In the genomic region with DNA sequence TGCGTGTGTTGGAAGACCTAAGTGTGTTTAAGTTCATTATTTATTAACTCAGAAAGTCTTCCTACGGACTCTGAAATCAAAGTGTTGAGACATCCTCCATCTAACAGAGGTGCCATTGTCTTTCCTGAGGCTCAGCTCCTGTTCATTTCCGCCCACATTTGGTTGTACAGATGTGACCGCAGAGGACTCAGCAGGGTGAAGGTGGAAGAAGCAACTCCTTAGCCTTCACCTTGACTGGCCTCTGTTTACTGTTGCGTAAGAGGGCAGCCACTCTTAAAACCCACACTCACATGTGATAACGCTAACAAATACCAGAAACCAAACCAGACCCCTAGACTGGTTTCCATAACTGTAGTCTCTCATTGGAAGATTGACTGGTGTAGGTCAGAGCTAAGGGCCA, we compare ENCODE assay signal across 25 mouse cellular contexts. TPM values are rescaled to one million over a fixed set of nuclear protein-coding genes. Genes with fewer than 3 reads are reported as not detected.
DNase-seq lines count a peak whose midpoint lies in the region; ATAC-seq and TF ChIP-seq lines count a peak whose summit lies in the region.
"Had no signal": no experiment of that assay in that cellular context is flagged by ENCODE, and none has a peak within 500 bp of the region (broad histone marks: within the 10 kb centered on the region; RNA-seq: fewer than 3 reads in every experiment).

No protein-coding gene starts in this region.

- TF ChIP-seq CTCF in kidney, adult 2 months (conservative IDR thresholded peaks at IDR 0.05; ENCODE audit: insufficient read depth, insufficient read length, low read depth, low read length), result no peak
- TF ChIP-seq CTCF in ES-Bruce4 (IDR thresholded peaks at IDR 0.05; ENCODE audit: low read depth, low read length), result no peak
- no peak for TF ChIP-seq CTCF in intestine, postnatal 0 days (IDR thresholded peaks at IDR 0.05; ENCODE audit: low read depth)

- peak; percentile 88 for ATAC-seq in intestine, postnatal 0 days
- ATAC-seq: forebrain, embryonic 14.5 days had no signal

- TF ChIP-seq EP300 in ES-Bruce4 (IDR thresholded peaks at IDR 0.05; ENCODE audit: insufficient read depth, low read depth, low read length), result peak; percentile 32; the same call in 1 of the 2 replicates

- H3K9ac ChIP-seq in ES-Bruce4 (ENCODE audit: low read depth, poor library complexity, severe bottlenecking), result no peak overlapping the region
- H3K9ac ChIP-seq in intestine, postnatal 0 days (ENCODE audit: low read depth, low read length), result no peak overlapping the region
- H3K9ac ChIP-seq: hindbrain, embryonic 12.5 days; limb, embryonic 12.5 days; liver, embryonic 13.5 days had no signal

- H3K36me3 ChIP-seq in kidney, adult 2 months (ENCODE audit: control insufficient read depth, insufficient read depth, low read length), result no peaks in the 10 kb centered on the region
- H3K36me3 ChIP-seq in ES-Bruce4 (ENCODE audit: control insufficient read depth, insufficient read depth, low read length, poor library complexity, severe bottlenecking), result no peaks in the 10 kb centered on the region
- no peaks in the 10 kb centered on the region for H3K36me3 ChIP-seq in intestine, postnatal 0 days (ENCODE audit: control insufficient read depth, insufficient read depth)
- H3K36me3 ChIP-seq: hindbrain, embryonic 12.5 days; liver, embryonic 13.5 days had no signal

- 69% methylated on average over 6 of the region's 6 CpGs for WGBS in kidney, adult 2 months
- WGBS in intestine, postnatal 0 days, result 41% methylated on average over 6 of the region's 6 CpGs

- H3K9me3 ChIP-seq in ES-Bruce4 (replicated peaks; ENCODE audit: control insufficient read depth, insufficient read depth, low read length, poor library complexity, severe bottlenecking), result no peaks in the 10 kb centered on the region
- no peaks in the 10 kb centered on the region for H3K9me3 ChIP-seq in intestine, postnatal 0 days (ENCODE audit: control insufficient read depth)
- H3K9me3 ChIP-seq: hindbrain, embryonic 12.5 days; limb, embryonic 12.5 days; liver, embryonic 13.5 days had no signal

- no peaks in the 10 kb centered on the region for H3K27me3 ChIP-seq in kidney, adult 2 months (replicated peaks; ENCODE audit: control insufficient read depth, insufficient read depth, low read length)
- H3K27me3 ChIP-seq in ES-Bruce4 (ENCODE audit: control insufficient read depth, insufficient read depth, low read length, poor library complexity, severe bottlenecking), result no peaks in the 10 kb centered on the region
- no peaks in the 10 kb centered on the region for H3K27me3 ChIP-seq in intestine, postnatal 0 days (replicated peaks; ENCODE audit: control insufficient read depth, insufficient read depth, low read length)
- H3K27me3 ChIP-seq: hindbrain, embryonic 12.5 days; limb, embryonic 12.5 days; liver, embryonic 13.5 days had no signal

- 0 out of 2 replicates have a peak overlapping the region, but pooled peaks have one; percentile 9 for H3K4me2 ChIP-seq in intestine, postnatal 0 days (replicated peaks; ENCODE audit: low read depth)
- H3K4me2 ChIP-seq: hindbrain, embryonic 12.5 days; limb, embryonic 12.5 days; liver, embryonic 13.5 days had no signal

- TF ChIP-seq POLR2A in kidney, adult 2 months (IDR thresholded peaks at IDR 0.05; ENCODE audit: low read depth, low read length), result no peak
- no peak for TF ChIP-seq POLR2A in ES-Bruce4 (IDR thresholded peaks at IDR 0.05; ENCODE audit: insufficient read depth, low read length)

- peak; percentile 21 for DNase-seq in kidney, adult 9 months
- no peak for DNase-seq in kidney, adult 2 months
- peak; percentile 56 for DNase-seq in yolk sac, embryonic 10.5 days (ENCODE audit: low spot score)
- no peak for DNase-seq in layer of hippocampus, adult 8-10 months (ENCODE audit: low spot score in 2 of 2)
- no peak for DNase-seq in thymus, postnatal 0 days (ENCODE audit: low spot score)
- DNase-seq: adrenal gland, postnatal 10 days; cerebellum, adult 8-10 months; cerebellum, postnatal 25 days; gastrocnemius, postnatal 10 days; kidney, adult 18-20 months; kidney, postnatal 4 days; layer of hippocampus, adult 9-11 months; liver, embryonic 13.5 days; lung, adult 2 months; lung, postnatal 14 days; right cerebral cortex, postnatal 25 days; spleen, adult 18-20 months; thymus, adult 2 months; thymus, postnatal 4 days had no signal

- peaks cover 41% of the 10 kb centered on the region for H3K4me1 ChIP-seq in kidney, adult 2 months (ENCODE audit: control insufficient read depth, insufficient read depth, low read length)
- peaks cover 6% of the 10 kb centered on the region for H3K4me1 ChIP-seq in ES-Bruce4 (ENCODE audit: control insufficient read depth, insufficient read depth, low read length)
- peaks cover 16% of the 10 kb centered on the region for H3K4me1 ChIP-seq in intestine, postnatal 0 days (replicated peaks; ENCODE audit: control insufficient read depth, insufficient read depth, low read length)

- no peak overlapping the region for H3K27ac ChIP-seq in kidney, adult 2 months (ENCODE audit: insufficient read depth, low read depth, low read length)
- H3K27ac ChIP-seq in ES-Bruce4 (ENCODE audit: insufficient read depth, low read length), result no peak overlapping the region
- peak overlapping the region; percentile 41 for H3K27ac ChIP-seq in intestine, postnatal 0 days (ENCODE audit: low read depth, low read length)
- H3K27ac ChIP-seq: hindbrain, embryonic 12.5 days; kidney, postnatal 0 days; limb, embryonic 12.5 days; liver, embryonic 13.5 days had no signal

- no peak overlapping the region for H3K4me3 ChIP-seq in kidney, adult 2 months (ENCODE audit: insufficient read depth, low read depth, low read length)
- H3K4me3 ChIP-seq in ES-Bruce4 (ENCODE audit: low read depth, low read length), result no peak overlapping the region
- H3K4me3 ChIP-seq in intestine, postnatal 0 days (ENCODE audit: low read depth, low read length), result no peak overlapping the region
- H3K4me3 ChIP-seq: hindbrain, embryonic 12.5 days; limb, embryonic 12.5 days; liver, embryonic 13.5 days had no signal

RNA-seq across cellular contexts. Expression of gene Myo10, which starts 9.0 kb away (rescaled TPM):
- polyA plus RNA-seq in kidney, adult 2 months (2012; rRNA removed), result 45.4 and 51.9 TPM in 2 replicates
- 166 and 171 TPM in 2 replicates for polyA plus RNA-seq in ES-Bruce4 (2011; ENCODE audit: insufficient read depth, insufficient read length, low read depth, missing spikeins)
- 9.5 and 11.8 TPM in 2 replicates for polyA plus RNA-seq in intestine, postnatal 0 days (2015; fragmentation: Nextera tagmentation; extraction: Ambion mirVana)
- total RNA-seq in layer of hippocampus, adult 8-10 months (2022), result 10 to 100 TPM; 45.9 to 60.5 (median 53.5) TPM
- 14.1 and 16.3 TPM in 2 replicates for polyA plus RNA-seq in thymus, postnatal 0 days (2015; fragmentation: Nextera tagmentation; extraction: Ambion mirVana)

Comparison
In these comparisons a context has a peak if more than half of its experiments do, and no peak if none do; other contexts are left out.
1. DNase-seq: peak in kidney, adult 9 months (single experiment) and yolk sac, embryonic 10.5 days (single experiment); none in kidney, adult 2 months (single experiment), layer of hippocampus, adult 8-10 months (0 of 2) and thymus, postnatal 0 days (single experiment).